In genomic region chr9:100645026-100645940, GRCm38 (mm10) we compare ENCODE assay signal across 8 mouse cellular contexts. TPM values are rescaled to one million over a fixed set of nuclear protein-coding genes. Genes with fewer than 3 reads are reported as not detected.
A peak's percentile ranks its signal among the peaks of the same experiment; 100 is the strongest.
DNase-seq lines count a peak whose midpoint lies in the region; ATAC-seq and TF ChIP-seq lines count a peak whose summit lies in the region.

No protein-coding gene starts in this region.

- H3K4me1 ChIP-seq in heart, embryonic 15.5 days (replicated peaks): peaks cover 14% of the 10 kb centered on the region
- peaks cover 2% of the 10 kb centered on the region; the same call in 1 of the 2 replicates for H3K4me1 ChIP-seq in bone marrow, adult 2 months (ENCODE audit: control insufficient read depth, insufficient read depth, low read length)
- H3K4me1 ChIP-seq in hindbrain, embryonic 15.5 days (replicated peaks): peaks cover 28% of the 10 kb centered on the region
- H3K4me1 ChIP-seq in midbrain, embryonic 13.5 days (replicated peaks): peaks cover 39% of the 10 kb centered on the region

- TF ChIP-seq POLR2A in bone marrow, adult 2 months (IDR thresholded peaks at IDR 0.05; ENCODE audit: borderline replicate concordance, control insufficient read depth, low read depth, low read length): no peak

- 0 out of 2 replicates have a peak overlapping the region, but pooled peaks have one; percentile 41 for H3K9ac ChIP-seq in heart, embryonic 15.5 days
- peak overlapping the region; percentile 94; the same call in 1 of the 2 replicates for H3K9ac ChIP-seq in hindbrain, embryonic 15.5 days
- no peak overlapping the region; the same call in 1 of the 2 replicates for H3K9ac ChIP-seq in midbrain, embryonic 13.5 days (replicated peaks)

- H3K27ac ChIP-seq in heart, embryonic 15.5 days: no peak overlapping the region; the same call in none of the 2 replicates
- H3K27ac ChIP-seq in bone marrow, adult 2 months (ENCODE audit: control insufficient read depth, insufficient read depth, low read depth, low read length, poor library complexity): no peak overlapping the region
- 0 out of 2 replicates have a peak overlapping the region, but pooled peaks have one; percentile 38 for H3K27ac ChIP-seq in hindbrain, embryonic 15.5 days (replicated peaks)
- H3K27ac ChIP-seq in midbrain, embryonic 13.5 days: no peak overlapping the region

- 35% methylated on average over 8 of the region's 8 CpGs for WGBS in heart, embryonic 15.5 days
- whole genome bisulfite sequencing in bone marrow, adult 2 months: 27% methylated on average over 8 of the region's 8 CpGs
- 32% methylated on average over 8 of the region's 8 CpGs for WGBS in hindbrain, embryonic 15.5 days
- WGBS in midbrain, embryonic 13.5 days: 28% methylated on average over 8 of the region's 8 CpGs

- TF ChIP-seq CTCF in bone marrow, adult 2 months (IDR thresholded peaks at IDR 0.05; ENCODE audit: control insufficient read depth, insufficient read depth, low read length): no peak

- H3K4me2 ChIP-seq in heart, embryonic 15.5 days: peak overlapping the region; percentile 65
- peak overlapping the region; percentile 76 for H3K4me2 ChIP-seq in hindbrain, embryonic 15.5 days
- peak overlapping the region; percentile 72 for H3K4me2 ChIP-seq in midbrain, embryonic 13.5 days (replicated peaks)

- H3K27me3 ChIP-seq in heart, embryonic 15.5 days: no peaks in the 10 kb centered on the region
- H3K27me3 ChIP-seq in hindbrain, embryonic 15.5 days: no peaks in the 10 kb centered on the region
- no peaks in the 10 kb centered on the region for H3K27me3 ChIP-seq in midbrain, embryonic 13.5 days

- ATAC-seq in heart, embryonic 15.5 days (replicated peaks; ENCODE audit: insufficient number of reproducible peaks, insufficient read depth, low FRiP score, low read depth): no peak
- ATAC-seq in hindbrain, embryonic 15.5 days (ENCODE audit: low FRiP score, low read depth): no peak
- no peak for ATAC-seq in midbrain, embryonic 13.5 days

- H3K9me3 ChIP-seq in heart, embryonic 15.5 days (replicated peaks): no peaks in the 10 kb centered on the region
- no peaks in the 10 kb centered on the region for H3K9me3 ChIP-seq in hindbrain, embryonic 15.5 days
- H3K9me3 ChIP-seq in midbrain, embryonic 13.5 days: no peaks in the 10 kb centered on the region

- H3K36me3 ChIP-seq in heart, embryonic 15.5 days: no peaks in the 10 kb centered on the region
- no peaks in the 10 kb centered on the region for H3K36me3 ChIP-seq in hindbrain, embryonic 15.5 days
- H3K36me3 ChIP-seq in midbrain, embryonic 13.5 days: no peaks in the 10 kb centered on the region

- no peak for DNase-seq in heart, adult 8-10 months (ENCODE audit: low spot score)
- no peak for DNase-seq in B cell, adult 2 months
- DNase-seq in cerebellum, adult 18-20 months: no peak
- no peak for DNase-seq in adrenal gland, postnatal 14 days

- H3K4me3 ChIP-seq in heart, embryonic 15.5 days: peak overlapping the region; percentile 96
- H3K4me3 ChIP-seq in bone marrow, adult 2 months (replicated peaks; ENCODE audit: control insufficient read depth, low read depth, low read length): peak overlapping the region; percentile 16
- peak overlapping the region; percentile 96 for H3K4me3 ChIP-seq in hindbrain, embryonic 15.5 days
- H3K4me3 ChIP-seq in midbrain, embryonic 13.5 days (replicated peaks): peak overlapping the region; percentile 86

RNA-seq across cellular contexts. Expression of gene Stag1, which starts 47.7 kb away (rescaled TPM):
- polyA plus RNA-seq in heart, embryonic 15.5 days (2015; fragmentation: Nextera tagmentation; extraction: Ambion mirVana): 23.5 and 27.7 TPM in 2 replicates
- total RNA-seq in heart, adult 8-10 months (2022): 10 to 100 TPM; 20.8 to 31.7 (median 27.6) TPM
- polyA plus RNA-seq in bone marrow, adult 2 months (2011; ENCODE audit: insufficient read depth, insufficient read length, low replicate concordance, missing spikeins): 23.4 and 38.6 TPM in 2 replicates
- polyA plus RNA-seq in hindbrain, embryonic 15.5 days (2015; fragmentation: Nextera tagmentation; extraction: Ambion mirVana): 28.9 and 30.9 TPM in 2 replicates
- 41.6 and 46.4 TPM in 2 replicates for polyA plus RNA-seq in midbrain, embryonic 13.5 days (2015; fragmentation: Nextera tagmentation; extraction: Ambion mirVana)
- 42.5 and 43.1 TPM in 2 replicates for total RNA-seq in adrenal gland, postnatal 14 days (2021)

Comparison
In these comparisons a context has a peak if more than half of its experiments do, and no peak if none do; other contexts are left out.
1. H3K4me3 ChIP-seq: peak in every context shown above with its lines; median percentile 96 in heart, embryonic 15.5 days; 96 in hindbrain, embryonic 15.5 days; 86 in midbrain, embryonic 13.5 days; 16 in bone marrow, adult 2 months.